Mouse (Mus musculus): ENCODE data around the gene Xrcc2. TPM values are rescaled to one million over a fixed set of nuclear protein-coding genes. Genes with fewer than 3 reads are reported as not detected.

The Xrcc2 gene
- polyA plus RNA-seq, 1 experiment: not detected

DNA sequence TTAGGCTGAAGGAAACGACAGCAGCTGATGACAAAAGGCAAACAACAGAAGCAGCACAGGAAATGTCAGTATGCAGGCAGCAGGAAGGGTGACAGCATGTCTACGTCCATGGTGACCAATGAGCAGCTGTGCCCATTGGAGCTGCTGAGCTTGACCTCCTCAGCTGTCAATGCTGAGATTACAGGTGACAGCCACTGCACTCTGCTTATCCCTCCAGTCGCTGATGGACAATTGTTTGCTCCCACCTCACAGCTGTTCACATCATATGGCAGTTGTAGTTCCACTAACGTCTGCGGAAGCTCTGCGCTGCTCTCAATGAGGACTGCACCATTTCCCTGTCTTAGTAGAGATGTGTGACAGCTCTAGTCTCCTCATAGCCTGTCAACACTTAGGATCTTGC, 9.8 kb downstream of the Xrcc2 start:
- H3K4me3 ChIP-seq (ENCODE audit: insufficient read depth, low read depth, low read length): no peak overlapping the region
- H3K4me1 ChIP-seq (ENCODE audit: control insufficient read depth, insufficient read depth, low read length): no peaks in the 10 kb centered on the region
- TF ChIP-seq CTCF (IDR thresholded peaks at IDR 0.05; ENCODE audit: insufficient read depth, low read depth, low read length) (no peak), POLR2A (IDR thresholded peaks at IDR 0.05; ENCODE audit: insufficient read depth, low read depth, low read length) (no peak)
- 81% methylated on average over 6 of the region's 6 CpGs for WGBS
- no peak overlapping the region for H3K27ac ChIP-seq (ENCODE audit: insufficient read depth, low read depth, low read length)

DNA sequence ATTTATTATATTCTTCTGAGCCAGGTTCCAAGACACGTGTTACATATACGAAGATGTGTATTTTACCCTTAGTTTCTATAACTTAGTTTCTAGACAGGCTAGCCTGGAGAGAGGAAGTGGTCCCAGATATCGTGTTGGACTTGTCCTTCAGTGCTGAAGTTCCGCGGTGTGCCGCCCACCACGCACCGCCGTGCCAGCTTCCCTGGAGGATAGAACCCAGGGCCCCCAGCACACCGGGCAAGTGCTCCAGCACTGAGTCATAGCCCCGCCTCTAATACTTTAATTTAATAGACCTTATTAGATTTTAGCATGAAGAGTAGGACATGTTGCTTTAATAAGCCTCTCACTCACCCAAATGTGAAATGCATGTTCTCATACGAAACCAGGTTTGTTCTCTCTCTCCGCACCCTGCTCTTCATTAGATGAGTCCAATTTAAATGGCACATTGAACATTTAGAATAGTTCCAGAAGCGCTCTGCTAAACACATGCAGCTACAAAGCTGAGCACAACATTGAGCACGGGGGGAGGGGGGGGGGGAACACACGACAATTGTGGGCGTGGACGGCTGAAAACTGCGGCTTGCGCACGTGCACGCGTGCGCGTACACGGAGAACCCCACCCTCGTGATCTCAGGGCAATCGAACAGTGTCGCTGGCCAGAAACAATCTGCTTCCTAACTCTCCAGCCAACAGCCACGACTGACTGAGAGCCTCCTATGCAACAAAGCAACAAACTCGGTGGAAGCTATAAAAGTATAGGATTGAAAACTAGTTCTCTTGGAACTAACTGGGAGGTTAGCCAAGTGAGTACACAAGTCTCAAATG, 33.7 kb downstream of the Xrcc2 start:
- Histone ChIP-seq H3K4me1 (ENCODE audit: control insufficient read depth, insufficient read depth, low read length) (no peaks in the 10 kb centered on the region), H3K27ac (ENCODE audit: insufficient read depth, low read depth, low read length) (no peak overlapping the region), H3K4me3 (ENCODE audit: insufficient read depth, low read depth, low read length) (no peak overlapping the region)
- TF ChIP-seq CTCF (IDR thresholded peaks at IDR 0.05; ENCODE audit: insufficient read depth, low read depth, low read length) (no peak), POLR2A (IDR thresholded peaks at IDR 0.05; ENCODE audit: insufficient read depth, low read depth, low read length) (no peak)
- WGBS: 85% methylated on average over 31 of the region's 31 CpGs

- no peak overlapping the region for H3K4me3 ChIP-seq (ENCODE audit: insufficient read depth, low read depth, low read length)
- TF ChIP-seq POLR2A (IDR thresholded peaks at IDR 0.05; ENCODE audit: insufficient read depth, low read depth, low read length) (no peak), CTCF (IDR thresholded peaks at IDR 0.05; ENCODE audit: insufficient read depth, low read depth, low read length) (no peak)
- peaks cover 3% of the 10 kb centered on the region; the same call in 1 of the 2 replicates for H3K4me1 ChIP-seq (ENCODE audit: control insufficient read depth, insufficient read depth, low read length)
- 72% methylated on average over 3 of the region's 3 CpGs for WGBS
- no peak overlapping the region for H3K27ac ChIP-seq (ENCODE audit: insufficient read depth, low read depth, low read length)
These were observed 34.6 kb downstream of the Xrcc2 start for GRCm38 (mm10) chr5:25671051-25671450.

DNA sequence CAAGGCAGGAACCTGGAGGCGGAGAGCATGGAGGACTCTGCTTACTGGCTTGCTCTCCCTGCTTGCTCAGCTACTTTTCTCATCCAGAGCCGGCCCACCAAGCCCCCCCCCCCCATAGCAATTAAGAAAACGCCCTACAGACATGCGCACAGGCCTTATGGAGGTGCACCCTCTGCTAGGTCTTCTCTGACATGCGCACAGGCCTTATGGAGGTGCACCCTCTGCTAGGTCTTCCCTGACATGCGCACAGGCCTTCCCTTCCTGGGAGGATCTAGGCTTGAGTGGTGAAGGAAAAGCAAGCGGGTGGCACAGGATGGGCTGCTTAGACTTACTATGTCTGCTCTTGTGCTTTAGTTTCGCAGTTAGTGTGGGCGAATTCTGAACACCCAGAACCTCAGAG, 37.3 kb downstream of the Xrcc2 start:
- Histone ChIP-seq H3K27ac (ENCODE audit: insufficient read depth, low read depth, low read length) (no peak overlapping the region), H3K4me3 (ENCODE audit: insufficient read depth, low read depth, low read length) (no peak overlapping the region), H3K4me1 (ENCODE audit: control insufficient read depth, insufficient read depth, low read length) (peaks cover 4% of the 10 kb centered on the region; the same call in 1 of the 2 replicates)
- TF ChIP-seq POLR2A (IDR thresholded peaks at IDR 0.05; ENCODE audit: insufficient read depth, low read depth, low read length) (no peak), CTCF (IDR thresholded peaks at IDR 0.05; ENCODE audit: insufficient read depth, low read depth, low read length) (no peak)
- WGBS: 89% methylated on average over 9 of the region's 9 CpGs

- Histone ChIP-seq H3K4me1 (ENCODE audit: control insufficient read depth, insufficient read depth, low read length) (peaks cover 4% of the 10 kb centered on the region; the same call in 1 of the 2 replicates), H3K4me3 (ENCODE audit: insufficient read depth, low read depth, low read length) (no peak overlapping the region), H3K27ac (ENCODE audit: insufficient read depth, low read depth, low read length) (no peak overlapping the region)
- 74% methylated on average over 9 of the region's 9 CpGs for WGBS
- TF ChIP-seq POLR2A (IDR thresholded peaks at IDR 0.05; ENCODE audit: insufficient read depth, low read depth, low read length) (no peak), CTCF (IDR thresholded peaks at IDR 0.05; ENCODE audit: insufficient read depth, low read depth, low read length) (no peak)
These were observed 38.9 kb downstream of the Xrcc2 start for GRCm38 (mm10) chr5:25666684-25667083.

- Histone ChIP-seq H3K4me1 (ENCODE audit: control insufficient read depth, insufficient read depth, low read length) (peaks cover 4% of the 10 kb centered on the region; the same call in 1 of the 2 replicates), H3K4me3 (ENCODE audit: insufficient read depth, low read depth, low read length) (no peak overlapping the region), H3K27ac (ENCODE audit: insufficient read depth, low read depth, low read length) (no peak overlapping the region)
- 15% methylated on average over 4 of the region's 4 CpGs for WGBS
- TF ChIP-seq POLR2A (IDR thresholded peaks at IDR 0.05; ENCODE audit: insufficient read depth, low read depth, low read length): no peak
- no peak for TF ChIP-seq CTCF (IDR thresholded peaks at IDR 0.05; ENCODE audit: insufficient read depth, low read depth, low read length)
These were observed 39.5 kb downstream of the Xrcc2 start for GRCm38 (mm10) chr5:25666108-25666507.

- Histone ChIP-seq H3K27ac (ENCODE audit: insufficient read depth, low read depth, low read length) (no peak overlapping the region), H3K4me1 (ENCODE audit: control insufficient read depth, insufficient read depth, low read length) (peaks cover 4% of the 10 kb centered on the region; the same call in 1 of the 2 replicates), H3K4me3 (ENCODE audit: insufficient read depth, low read depth, low read length) (no peak overlapping the region)
- 57% methylated on average over 10 of the region's 10 CpGs for WGBS
- TF ChIP-seq POLR2A (IDR thresholded peaks at IDR 0.05; ENCODE audit: insufficient read depth, low read depth, low read length) (no peak), CTCF (IDR thresholded peaks at IDR 0.05; ENCODE audit: insufficient read depth, low read depth, low read length) (no peak)
These were observed 40.1 kb downstream of the Xrcc2 start for GRCm38 (mm10) chr5:25665516-25665915.

- H3K27ac ChIP-seq (ENCODE audit: insufficient read depth, low read depth, low read length): no peak overlapping the region
- H3K4me1 ChIP-seq (ENCODE audit: control insufficient read depth, insufficient read depth, low read length): peaks cover 4% of the 10 kb centered on the region; the same call in 1 of the 2 replicates
- TF ChIP-seq CTCF (IDR thresholded peaks at IDR 0.05; ENCODE audit: insufficient read depth, low read depth, low read length): no peak
- no peak for TF ChIP-seq POLR2A (IDR thresholded peaks at IDR 0.05; ENCODE audit: insufficient read depth, low read depth, low read length)
- WGBS: 86% methylated on average over 2 of the region's 2 CpGs
- H3K4me3 ChIP-seq (ENCODE audit: insufficient read depth, low read depth, low read length): no peak overlapping the region
These were observed 42.5 kb downstream of the Xrcc2 start for GRCm38 (mm10) chr5:25663165-25663564.

DNA sequence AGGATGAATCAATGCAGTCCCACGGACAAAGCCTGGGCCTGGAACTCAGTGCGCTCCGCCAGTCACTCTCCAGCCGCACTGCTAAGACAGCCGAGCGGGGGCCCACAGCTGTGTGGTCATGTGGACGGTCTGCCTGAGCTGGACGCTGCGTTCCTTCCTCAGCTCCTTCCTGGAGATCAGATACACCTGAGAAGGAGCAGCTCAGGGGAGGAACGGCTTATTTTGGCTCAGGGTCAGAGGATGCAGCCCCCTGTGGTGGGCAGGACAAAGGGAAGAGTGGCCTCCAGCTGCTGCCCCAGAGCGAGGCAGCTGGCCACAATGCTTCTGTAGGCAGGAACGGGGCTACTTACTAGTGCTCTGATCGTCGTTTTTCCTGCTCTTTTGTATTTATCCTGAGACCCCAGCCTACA, 51.0 kb downstream of the Xrcc2 start:
- Histone ChIP-seq H3K4me1 (ENCODE audit: control insufficient read depth, insufficient read depth, low read length) (peaks cover 7% of the 10 kb centered on the region), H3K4me3 (ENCODE audit: insufficient read depth, low read depth, low read length) (no peak overlapping the region), H3K27ac (ENCODE audit: insufficient read depth, low read depth, low read length) (no peak overlapping the region)
- TF ChIP-seq POLR2A (IDR thresholded peaks at IDR 0.05; ENCODE audit: insufficient read depth, low read depth, low read length) (no peak), CTCF (IDR thresholded peaks at IDR 0.05; ENCODE audit: insufficient read depth, low read depth, low read length) (no peak)
- WGBS: 39% methylated on average over 14 of the region's 14 CpGs

Measured in olfactory bulb, adult 2 months (tissue).